Mouse (Mus musculus): ENCODE data around the gene Apol7b.

Gene Apol7b

GRCm38 (mm10) chr15:77384340-77385030, 62.8 kb downstream of the Apol7b start:
- no peak for DNase-seq (ENCODE audit: low read depth, low spot score)

GRCm38 (mm10) chr15:77382880-77383279, 64.4 kb downstream of the Apol7b start:
- DNase-seq (ENCODE audit: low read depth, low spot score), result no peak

GRCm38 (mm10) chr15:77382271-77382850, 64.9 kb downstream of the Apol7b start:
- no peak for DNase-seq (ENCODE audit: low read depth, low spot score)

GRCm38 (mm10) chr15:77381481-77381880, 65.8 kb downstream of the Apol7b start:
- DNase-seq (ENCODE audit: low read depth, low spot score), result no peak

GRCm38 (mm10) chr15:77379921-77380320, 67.4 kb downstream of the Apol7b start:
- DNase-seq (ENCODE audit: low read depth, low spot score), result no peak

GRCm38 (mm10) chr15:77377419-77377818, 69.9 kb downstream of the Apol7b start:
- no peak for DNase-seq (ENCODE audit: low read depth, low spot score)

GRCm38 (mm10) chr15:77376920-77377319, 70.4 kb downstream of the Apol7b start:
- no peak for DNase-seq (ENCODE audit: low read depth, low spot score)

Data from brain, embryonic 18.5 days (tissue).